10 mouse cellular contexts compared by ENCODE assay signal in the genomic region with DNA sequence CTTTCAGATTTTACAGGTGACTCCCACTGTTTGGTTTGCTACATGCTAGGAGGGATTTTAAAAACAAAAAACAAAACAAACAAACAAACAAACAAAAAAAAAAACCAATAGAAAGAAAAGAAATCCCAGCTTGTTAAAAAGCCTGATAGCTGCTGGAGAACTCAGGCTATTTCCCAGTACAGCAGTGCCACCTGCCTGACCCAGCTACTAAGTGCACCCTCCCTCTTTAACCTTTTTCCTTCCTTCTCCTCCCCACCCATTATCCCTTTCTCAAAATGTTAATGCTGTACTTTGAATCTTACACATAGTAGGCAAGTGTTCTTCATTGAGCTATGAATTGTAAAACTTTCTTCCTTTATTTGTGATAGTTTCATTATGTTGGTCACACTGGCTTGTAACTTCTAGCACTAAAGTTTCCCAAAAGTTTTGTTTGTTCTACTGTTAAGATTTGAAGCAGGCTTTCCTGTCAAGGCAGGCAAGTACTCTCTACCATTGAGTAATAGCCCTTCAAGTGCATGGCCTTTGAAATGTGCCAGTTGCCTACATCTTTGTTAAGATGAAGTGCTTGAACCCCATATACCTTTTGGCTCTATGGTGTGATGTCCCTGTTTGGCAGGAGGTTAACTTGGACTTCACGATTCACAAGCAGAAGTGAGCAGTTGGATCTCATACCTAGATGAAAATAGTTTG. TPM values are rescaled to one million over a fixed set of nuclear protein-coding genes. Genes with fewer than 3 reads are reported as not detected.
DNase-seq lines count a peak whose midpoint lies in the region; ATAC-seq and TF ChIP-seq lines count a peak whose summit lies in the region.
"Had no signal": no experiment of that assay in that cellular context is flagged by ENCODE, and none has a peak within 500 bp of the region (broad histone marks: within the 10 kb centered on the region; RNA-seq: fewer than 3 reads in every experiment).

No protein-coding gene starts in this region.

- CTCF ChIA-PET in Patski (lab: Charles Lee) = interaction anchor here (1.2 to 1.6 kb wide), 2 partner anchors 15 to 42 kb away, joined by 4 to 5 read pairs; no protein-coding TSS in a partner anchor

- peak; percentile 26 for DNase-seq in adrenal gland, postnatal 14 days
- no peak for DNase-seq in adrenal gland, postnatal 4 days (ENCODE audit: low spot score in 2 of 2)
- peak; percentile 22 to 34 for DNase-seq in kidney, postnatal 4 days
- DNase-seq in kidney, adult 18-20 months = no peak
- no peak for DNase-seq in Patski (ENCODE audit: low read depth, low spot score)
- peak; percentile 31 for DNase-seq in lung, postnatal 10 days
- no peak for DNase-seq in embryo, embryonic 10.5 days (ENCODE audit: low spot score)
- no peak for DNase-seq in left cerebral cortex, adult 11 months (ENCODE audit: low spot score)

- H3K27me3 ChIP-seq in Patski = no peaks in the 10 kb centered on the region
- H3K27me3 ChIP-seq: limb, embryonic 12.5 days had no signal

- ATAC-seq in Patski = no peak
- ATAC-seq: forebrain, embryonic 14.5 days had no signal

- peak; percentile 73 for TF ChIP-seq CTCF in Patski (IDR thresholded peaks at IDR 0.05)

- in situ Hi-C loops in Patski (cut with MboI; ENCODE audit: low pct_unique_long_range_greater_than_20kb) = loop anchor here (5.0 kb wide), 1 partner anchor 212 kb away; no protein-coding TSS in a partner anchor

- POLR2A ChIA-PET in Patski (lab: Charles Lee) = no interaction called here

RNA-seq across cellular contexts. Expression of a gene that starts 6.0 kb away (rescaled TPM):
- 6.3 and 6.7 TPM in 2 replicates for total RNA-seq in adrenal gland, postnatal 14 days (2021)
- total RNA-seq in adrenal gland, postnatal 4 days (2021) = 1 to 10 TPM; 7.6 to 9.4 TPM
- 0.01 TPM for polyA plus RNA-seq in Patski (2021)

Comparison
In these comparisons a context has a peak if more than half of its experiments do, and no peak if none do; other contexts are left out.
1. DNase-seq: peak in adrenal gland, postnatal 14 days (single experiment), kidney, postnatal 4 days (2 of 2) and lung, postnatal 10 days (single experiment); none in adrenal gland, postnatal 4 days (0 of 2), kidney, adult 18-20 months (single experiment), Patski (single experiment), embryo, embryonic 10.5 days (single experiment) and left cerebral cortex, adult 11 months (single experiment).